ENCODE assay signal across 7 mouse cellular contexts in the genomic region with DNA sequence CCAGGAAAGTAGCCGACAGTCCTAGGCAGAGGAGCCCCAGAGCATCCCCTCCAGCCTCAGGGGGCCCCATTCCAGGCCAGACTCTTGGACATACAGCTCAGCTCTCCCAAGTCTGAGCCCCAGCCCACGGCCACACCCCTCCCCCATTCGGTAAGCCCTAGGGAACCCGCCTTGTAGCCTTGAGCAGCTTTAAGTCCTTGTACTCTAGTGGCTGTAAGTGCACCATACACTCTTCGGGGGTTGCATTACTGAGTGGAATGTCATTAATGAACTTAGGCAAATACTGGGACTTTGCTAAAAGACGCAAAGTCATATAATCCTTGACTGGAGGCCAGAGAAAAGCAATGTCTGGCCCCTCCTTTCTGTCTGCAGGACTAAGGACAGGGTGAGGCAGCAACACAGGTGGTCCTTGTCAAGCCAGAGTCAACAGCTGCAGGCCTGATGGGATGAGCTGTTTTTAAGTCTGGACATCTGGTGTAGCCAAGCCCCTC. TPM values are rescaled to one million over a fixed set of nuclear protein-coding genes. Genes with fewer than 3 reads are reported as not detected.
DNase-seq lines count a peak whose midpoint lies in the region; ATAC-seq lines count a peak whose summit lies in the region.

No protein-coding gene starts in this region.

- H3K4me1 ChIP-seq in megakaryocyte, embryonic 14.5 days, result peaks cover 60% of the 10 kb centered on the region
- peaks cover 21% of the 10 kb centered on the region for H3K4me1 ChIP-seq in limb, embryonic 10.5 days
- peaks cover 23% of the 10 kb centered on the region for H3K4me1 ChIP-seq in stomach, embryonic 16.5 days (ENCODE audit: control insufficient read depth, insufficient read depth, low read length)

- peak overlapping the region; percentile 41; the same call in 1 of the 2 replicates for H3K9ac ChIP-seq in stomach, embryonic 16.5 days (ENCODE audit: low read length)

- peak overlapping the region; percentile 50; the same call in 1 of the 2 replicates for H3K27ac ChIP-seq in limb, embryonic 10.5 days
- peak overlapping the region; percentile 92 for H3K27ac ChIP-seq in stomach, embryonic 16.5 days (ENCODE audit: low read length)

- WGBS in limb, embryonic 10.5 days, result 48% methylated on average over 6 of the region's 6 CpGs
- WGBS in stomach, embryonic 16.5 days, result 24% methylated on average over 6 of the region's 6 CpGs

- DNase-seq in heart, adult 8-10 months (ENCODE audit: low spot score), result peak; percentile 54
- DNase-seq in limb, embryonic 10.5 days (ENCODE audit: low spot score), result no peak
- no peak for DNase-seq in c-Kit-positive CD71-positive TER-119-positive erythroid progenitor cells, embryonic 14.5 days (ENCODE audit: low spot score)

- peaks cover 25% of the 10 kb centered on the region for H3K36me3 ChIP-seq in megakaryocyte, embryonic 14.5 days (replicated peaks; ENCODE audit: low read length)
- H3K36me3 ChIP-seq in limb, embryonic 10.5 days, result peaks cover 36% of the 10 kb centered on the region
- no peaks in the 10 kb centered on the region; the same call in 1 of the 2 replicates for H3K36me3 ChIP-seq in stomach, embryonic 16.5 days (ENCODE audit: control insufficient read depth, insufficient read depth, low read length)

- no peaks in the 10 kb centered on the region for H3K27me3 ChIP-seq in megakaryocyte, embryonic 14.5 days (replicated peaks)
- peaks cover 7% of the 10 kb centered on the region for H3K27me3 ChIP-seq in limb, embryonic 10.5 days (ENCODE audit: low read depth, poor library complexity, severe bottlenecking)
- H3K27me3 ChIP-seq in stomach, embryonic 16.5 days (ENCODE audit: control insufficient read depth, insufficient read depth, low read length), result no peaks in the 10 kb centered on the region

- ATAC-seq in megakaryocyte, adult 5-6 weeks (ENCODE audit: poor library complexity, severe bottlenecking), result no peak
- ATAC-seq in stomach, embryonic 16.5 days (ENCODE audit: insufficient read depth, low FRiP score), result peak; percentile 77
- no peak for ATAC-seq in megakaryocyte progenitor cell, adult 5-6 weeks (replicated peaks; ENCODE audit: poor library complexity)

- peak overlapping the region; percentile 8; the same call in 1 of the 2 replicates for H3K4me2 ChIP-seq in stomach, embryonic 16.5 days (ENCODE audit: low read depth, low read length)

- peak overlapping the region; percentile 74 for H3K4me3 ChIP-seq in megakaryocyte, embryonic 14.5 days (replicated peaks)
- no peak overlapping the region for H3K4me3 ChIP-seq in limb, embryonic 10.5 days
- H3K4me3 ChIP-seq in stomach, embryonic 16.5 days (replicated peaks; ENCODE audit: low read length), result no peak overlapping the region

- no peaks in the 10 kb centered on the region for H3K9me3 ChIP-seq in megakaryocyte, embryonic 14.5 days
- H3K9me3 ChIP-seq in limb, embryonic 10.5 days (replicated peaks), result no peaks in the 10 kb centered on the region
- no peaks in the 10 kb centered on the region for H3K9me3 ChIP-seq in stomach, embryonic 16.5 days (replicated peaks; ENCODE audit: control insufficient read depth, low read length)

RNA-seq across cellular contexts. Expression of gene Ckb, which starts 7.9 kb away (rescaled TPM):
- 64.6 and 102 TPM in 2 replicates for polyA plus RNA-seq in megakaryocyte, embryonic 14.5 days (2012; ENCODE audit: insufficient read depth, low replicate concordance)
- total RNA-seq in megakaryocyte, adult 5-6 weeks (2015), result 8.0 and 9.7 TPM in 2 replicates
- total RNA-seq in megakaryocyte, adult 5-6 weeks (2017), result 22.0 and 23.1 TPM in 2 replicates
- total RNA-seq in heart, adult 8-10 months (2022), result 10 to 100 TPM; 57.4 to 70.8 (median 63.8) TPM
- polyA plus RNA-seq in limb, embryonic 10.5 days (2016; fragmentation: Nextera tagmentation; extraction: Ambion mirVana), result 46.5 and 55.9 TPM in 2 replicates
- polyA plus RNA-seq in stomach, embryonic 16.5 days (2015; fragmentation: Nextera tagmentation; extraction: Ambion mirVana), result 698 and 764 TPM in 2 replicates
- 0.85 and 1.8 TPM in 2 replicates for total RNA-seq in megakaryocyte progenitor cell, adult 5-6 weeks (2015)
- total RNA-seq in megakaryocyte progenitor cell, adult 5-6 weeks (2017), result 2.0 and 4.1 TPM in 2 replicates

RNA-seq across cellular contexts. Expression of gene Trmt61a, which starts 13.7 kb away (rescaled TPM):
- polyA plus RNA-seq in megakaryocyte, embryonic 14.5 days (2012; ENCODE audit: insufficient read depth, low replicate concordance), result 9.9 and 10.0 TPM in 2 replicates
- 2.3 and 3.2 TPM in 2 replicates for total RNA-seq in megakaryocyte, adult 5-6 weeks (2015)
- total RNA-seq in megakaryocyte, adult 5-6 weeks (2017), result 2.2 and 3.8 TPM in 2 replicates
- 1 to 10 TPM; 4.0 to 5.9 (median 4.9) TPM for total RNA-seq in heart, adult 8-10 months (2022)
- 18.2 and 21.0 TPM in 2 replicates for polyA plus RNA-seq in limb, embryonic 10.5 days (2016; fragmentation: Nextera tagmentation; extraction: Ambion mirVana)
- 9.7 and 10.4 TPM in 2 replicates for polyA plus RNA-seq in stomach, embryonic 16.5 days (2015; fragmentation: Nextera tagmentation; extraction: Ambion mirVana)
- total RNA-seq in megakaryocyte progenitor cell, adult 5-6 weeks (2015), result 8.6 and 8.8 TPM in 2 replicates
- 8.0 and 11.2 TPM in 2 replicates for total RNA-seq in megakaryocyte progenitor cell, adult 5-6 weeks (2017)

RNA-seq across cellular contexts. Expression of gene Bag5, which starts 48.9 kb away (rescaled TPM):
- polyA plus RNA-seq in megakaryocyte, embryonic 14.5 days (2012; ENCODE audit: insufficient read depth, low replicate concordance), result 2.5 and 4.8 TPM in 2 replicates
- total RNA-seq in megakaryocyte, adult 5-6 weeks (2015), result 10.8 and 11.4 TPM in 2 replicates
- 19.1 and 21.8 TPM in 2 replicates for total RNA-seq in megakaryocyte, adult 5-6 weeks (2017)
- total RNA-seq in heart, adult 8-10 months (2022), result 10 to 100 TPM; 18.9 to 20.1 (median 19.6) TPM
- 52.6 and 52.9 TPM in 2 replicates for polyA plus RNA-seq in limb, embryonic 10.5 days (2016; fragmentation: Nextera tagmentation; extraction: Ambion mirVana)
- 49.3 and 51.6 TPM in 2 replicates for polyA plus RNA-seq in stomach, embryonic 16.5 days (2015; fragmentation: Nextera tagmentation; extraction: Ambion mirVana)
- total RNA-seq in megakaryocyte progenitor cell, adult 5-6 weeks (2015), result 23.6 and 25.8 TPM in 2 replicates
- total RNA-seq in megakaryocyte progenitor cell, adult 5-6 weeks (2017), result 29.2 and 46.3 TPM in 2 replicates

RNA-seq across cellular contexts. Expression of gene Apopt1, which starts 48.9 kb away (rescaled TPM):
- 65.2 and 126 TPM in 2 replicates for polyA plus RNA-seq in megakaryocyte, embryonic 14.5 days (2012; ENCODE audit: insufficient read depth, low replicate concordance)
- 44.6 and 45.0 TPM in 2 replicates for total RNA-seq in megakaryocyte, adult 5-6 weeks (2015)
- 60.6 and 61.0 TPM in 2 replicates for total RNA-seq in megakaryocyte, adult 5-6 weeks (2017)
- 10 to 100 TPM; 33.7 to 37.7 (median 35.0) TPM for total RNA-seq in heart, adult 8-10 months (2022)
- 57.4 and 64.8 TPM in 2 replicates for polyA plus RNA-seq in limb, embryonic 10.5 days (2016; fragmentation: Nextera tagmentation; extraction: Ambion mirVana)
- polyA plus RNA-seq in stomach, embryonic 16.5 days (2015; fragmentation: Nextera tagmentation; extraction: Ambion mirVana), result 43.0 and 47.0 TPM in 2 replicates
- total RNA-seq in megakaryocyte progenitor cell, adult 5-6 weeks (2015), result 67.5 and 72.1 TPM in 2 replicates
- total RNA-seq in megakaryocyte progenitor cell, adult 5-6 weeks (2017), result 54.7 and 55.7 TPM in 2 replicates
